Mouse (Mus musculus): ENCODE measurements around the gene Gstp2. TPM values are rescaled to one million over a fixed set of nuclear protein-coding genes. Genes with fewer than 3 reads are reported as not detected.

Gstp2 gene
- polyA plus RNA-seq, 1 experiment from 2014 or later, result 6.4 TPM

GRCm38 (mm10) chr19:3996106-3996505 lies 49.7 kb downstream of the Gstp2 start:
- no peaks in the 10 kb centered on the region for H3K27me3 ChIP-seq (ENCODE audit: insufficient read depth, low read length)
- no peak for TF ChIP-seq EP300 (IDR thresholded peaks at IDR 0.05; ENCODE audit: low read depth)
- no peak for TF ChIP-seq CTCF (IDR thresholded peaks at IDR 0.05; ENCODE audit: low read depth)
- H3K9ac ChIP-seq (replicated peaks), result no peak overlapping the region
- no peaks in the 10 kb centered on the region for H3K9me3 ChIP-seq (ENCODE audit: low read length)
- no peak for ATAC-seq
- H3K36me3 ChIP-seq (replicated peaks; ENCODE audit: insufficient read depth, low read length), result no peaks in the 10 kb centered on the region
- H3K4me2 ChIP-seq (ENCODE audit: low read depth, low read length), result no peak overlapping the region
- H3K27ac ChIP-seq (ENCODE audit: low read depth), result no peak overlapping the region
- 56% methylated on average over 7 of the region's 7 CpGs for WGBS (ENCODE audit: insufficient replicate concordance)
- H3K4me3 ChIP-seq (ENCODE audit: low read depth, low read length), result no peak overlapping the region
- peaks cover 9% of the 10 kb centered on the region for H3K4me1 ChIP-seq (ENCODE audit: insufficient read depth)
- no peak for DNase-seq

GRCm38 (mm10) chr19:3995505-3995904 lies 50.3 kb downstream of the Gstp2 start:
- TF ChIP-seq CTCF (IDR thresholded peaks at IDR 0.05; ENCODE audit: low read depth) (no peak), EP300 (IDR thresholded peaks at IDR 0.05; ENCODE audit: low read depth) (no peak)
- Histone ChIP-seq H3K27me3 (ENCODE audit: insufficient read depth, low read length) (no peaks in the 10 kb centered on the region), H3K4me3 (ENCODE audit: low read depth, low read length) (no peak overlapping the region), H3K4me2 (ENCODE audit: low read depth, low read length) (no peak overlapping the region), H3K9me3 (ENCODE audit: low read length) (no peaks in the 10 kb centered on the region), H3K36me3 (replicated peaks; ENCODE audit: insufficient read depth, low read length) (no peaks in the 10 kb centered on the region), H3K4me1 (ENCODE audit: insufficient read depth) (peaks cover 3% of the 10 kb centered on the region; the same call in 1 of the 2 replicates), H3K27ac (ENCODE audit: low read depth) (no peak overlapping the region), H3K9ac (replicated peaks) (no peak overlapping the region)
- 81% methylated on average over 3 of the region's 3 CpGs for WGBS (ENCODE audit: insufficient replicate concordance)
- DNase-seq (no peak), ATAC-seq (no peak)

GRCm38 (mm10) chr19:3994932-3995331 lies 50.9 kb downstream of the Gstp2 start:
- Histone ChIP-seq H3K36me3 (replicated peaks; ENCODE audit: insufficient read depth, low read length) (no peaks in the 10 kb centered on the region), H3K27ac (ENCODE audit: low read depth) (no peak overlapping the region), H3K4me3 (ENCODE audit: low read depth, low read length) (no peak overlapping the region), H3K27me3 (ENCODE audit: insufficient read depth, low read length) (no peaks in the 10 kb centered on the region), H3K4me1 (ENCODE audit: insufficient read depth) (0 out of 2 replicates have a peak, but pooled peaks cover 3% of the 10 kb centered on the region), H3K9me3 (ENCODE audit: low read length) (no peaks in the 10 kb centered on the region), H3K9ac (replicated peaks) (no peak overlapping the region), H3K4me2 (ENCODE audit: low read depth, low read length) (no peak overlapping the region)
- TF ChIP-seq EP300 (IDR thresholded peaks at IDR 0.05; ENCODE audit: low read depth) (no peak), CTCF (IDR thresholded peaks at IDR 0.05; ENCODE audit: low read depth) (no peak)
- ATAC-seq (no peak), DNase-seq (no peak)
- WGBS (ENCODE audit: insufficient replicate concordance), result 67% methylated on average over 6 of the region's 6 CpGs

GRCm38 (mm10) chr19:3992416-3992815 lies 53.4 kb downstream of the Gstp2 start, which contains the start of gene Tbx10:
Tbx10 (plus strand) TSS chr19:3992752.
- Histone ChIP-seq H3K9me3 (ENCODE audit: low read length) (no peaks in the 10 kb centered on the region), H3K9ac (replicated peaks) (no peak within 1 kb of the TSS), H3K27ac (ENCODE audit: low read depth) (no peak within 1 kb of the TSS), H3K4me1 (ENCODE audit: insufficient read depth) (no peaks in the 10 kb centered on the region), H3K36me3 (replicated peaks; ENCODE audit: insufficient read depth, low read length) (no peaks in the 10 kb centered on the region), H3K4me3 (ENCODE audit: low read depth, low read length) (no peak within 1 kb of the TSS), H3K4me2 (ENCODE audit: low read depth, low read length) (no peak within 1 kb of the TSS), H3K27me3 (ENCODE audit: insufficient read depth, low read length) (no peaks in the 10 kb centered on the region)
- no peak for DNase-seq
- WGBS (ENCODE audit: insufficient replicate concordance), result 60% methylated on average over 5 of the region's 5 CpGs
- TF ChIP-seq EP300 (IDR thresholded peaks at IDR 0.05; ENCODE audit: low read depth) (no peak), CTCF (IDR thresholded peaks at IDR 0.05; ENCODE audit: low read depth) (no peak)
- ATAC-seq, result no peak

GRCm38 (mm10) chr19:3991966-3992365 lies 53.9 kb downstream of the Gstp2 start:
- Histone ChIP-seq H3K27ac (ENCODE audit: low read depth) (no peak overlapping the region), H3K27me3 (ENCODE audit: insufficient read depth, low read length) (no peaks in the 10 kb centered on the region), H3K9me3 (ENCODE audit: low read length) (no peaks in the 10 kb centered on the region), H3K4me3 (ENCODE audit: low read depth, low read length) (no peak overlapping the region), H3K36me3 (replicated peaks; ENCODE audit: insufficient read depth, low read length) (no peaks in the 10 kb centered on the region), H3K4me1 (ENCODE audit: insufficient read depth) (peaks cover 2% of the 10 kb centered on the region), H3K4me2 (ENCODE audit: low read depth, low read length) (no peak overlapping the region), H3K9ac (replicated peaks) (no peak overlapping the region)
- 84% methylated on average over 3 of the region's 3 CpGs for WGBS (ENCODE audit: insufficient replicate concordance)
- TF ChIP-seq EP300 (IDR thresholded peaks at IDR 0.05; ENCODE audit: low read depth) (no peak), CTCF (IDR thresholded peaks at IDR 0.05; ENCODE audit: low read depth) (no peak)
- no peak for DNase-seq
- ATAC-seq, result no peak

- TF ChIP-seq EP300 (IDR thresholded peaks at IDR 0.05; ENCODE audit: low read depth), result no peak
- TF ChIP-seq CTCF (IDR thresholded peaks at IDR 0.05; ENCODE audit: low read depth), result no peak
- H3K27me3 ChIP-seq (ENCODE audit: insufficient read depth, low read length), result no peaks in the 10 kb centered on the region
- no peaks in the 10 kb centered on the region for H3K36me3 ChIP-seq (replicated peaks; ENCODE audit: insufficient read depth, low read length)
- DNase-seq (no peak), ATAC-seq (no peak)
- H3K4me3 ChIP-seq (ENCODE audit: low read depth, low read length), result no peak overlapping the region
- H3K9me3 ChIP-seq (ENCODE audit: low read length), result no peaks in the 10 kb centered on the region
- H3K4me2 ChIP-seq (ENCODE audit: low read depth, low read length), result no peak overlapping the region
- H3K9ac ChIP-seq (replicated peaks), result no peak overlapping the region
- peaks cover 6% of the 10 kb centered on the region for H3K4me1 ChIP-seq (ENCODE audit: insufficient read depth)
- H3K27ac ChIP-seq (ENCODE audit: low read depth), result no peak overlapping the region
- 94% methylated on average over 3 of the region's 3 CpGs for WGBS (ENCODE audit: insufficient replicate concordance)
Measured at GRCm38 (mm10) chr19:3991562-3991961, 54.3 kb downstream of the Gstp2 start.

- Histone ChIP-seq H3K9me3 (ENCODE audit: low read length) (no peaks in the 10 kb centered on the region), H3K27me3 (ENCODE audit: insufficient read depth, low read length) (no peaks in the 10 kb centered on the region), H3K9ac (replicated peaks) (no peak overlapping the region), H3K4me2 (ENCODE audit: low read depth, low read length) (no peak overlapping the region), H3K4me3 (ENCODE audit: low read depth, low read length) (no peak overlapping the region), H3K27ac (ENCODE audit: low read depth) (no peak overlapping the region), H3K36me3 (replicated peaks; ENCODE audit: insufficient read depth, low read length) (no peaks in the 10 kb centered on the region), H3K4me1 (ENCODE audit: insufficient read depth) (peaks cover 14% of the 10 kb centered on the region)
- ATAC-seq (no peak), DNase-seq (no peak)
- no peak for TF ChIP-seq EP300 (IDR thresholded peaks at IDR 0.05; ENCODE audit: low read depth)
- TF ChIP-seq CTCF (IDR thresholded peaks at IDR 0.05; ENCODE audit: low read depth), result no peak
- 73% methylated on average over 6 of the region's 6 CpGs for WGBS (ENCODE audit: insufficient replicate concordance)
Measured at GRCm38 (mm10) chr19:3990804-3991203, 55.0 kb downstream of the Gstp2 start.

Other genes starting within 250 kb of the Gstp2 start
- gene Chka, start 194.2 kb downstream of the Gstp2 start, polyA plus RNA-seq (2015; fragmentation: Nextera tagmentation; extraction: Ambion mirVana), result 24.8 and 48.6 TPM in 2 replicates
- gene Tcirg1, start 138.9 kb downstream of the Gstp2 start, polyA plus RNA-seq (2015; fragmentation: Nextera tagmentation; extraction: Ambion mirVana), result 28.1 and 29.7 TPM in 2 replicates
- 165 and 167 TPM in 2 replicates for gene Ndufs8, start 133.2 kb downstream of the Gstp2 start, polyA plus RNA-seq (2015; fragmentation: Nextera tagmentation; extraction: Ambion mirVana)
- 9.5 TPM in 2 replicates for gene Aldh3b1, start 116.2 kb downstream of the Gstp2 start, polyA plus RNA-seq (2015; fragmentation: Nextera tagmentation; extraction: Ambion mirVana)
- 42.6 and 48.1 TPM in 2 replicates for gene Unc93b1, start 110.8 kb downstream of the Gstp2 start, polyA plus RNA-seq (2015; fragmentation: Nextera tagmentation; extraction: Ambion mirVana)
- 0.04 and 0.13 TPM in 2 replicates for gene Aldh3b3, start 87.4 kb downstream of the Gstp2 start, polyA plus RNA-seq (2015; fragmentation: Nextera tagmentation; extraction: Ambion mirVana)
- gene Aldh3b2, start 73.7 kb downstream of the Gstp2 start, polyA plus RNA-seq (2015; fragmentation: Nextera tagmentation; extraction: Ambion mirVana), result 0.09 and 0.11 TPM in 2 replicates
- gene Acy3, start 59.5 kb downstream of the Gstp2 start, polyA plus RNA-seq (2015; fragmentation: Nextera tagmentation; extraction: Ambion mirVana), result 19.3 and 22.0 TPM in 2 replicates
- not detected in 2 replicates for gene Tbx10, start 53.3 kb downstream of the Gstp2 start, polyA plus RNA-seq (2015; fragmentation: Nextera tagmentation; extraction: Ambion mirVana)
- gene Nudt8, start 45.4 kb downstream of the Gstp2 start, polyA plus RNA-seq (2015; fragmentation: Nextera tagmentation; extraction: Ambion mirVana), result 22.0 and 23.0 TPM in 2 replicates
- gene Gm49405, start 45.4 kb downstream of the Gstp2 start, polyA plus RNA-seq (2015; fragmentation: Nextera tagmentation; extraction: Ambion mirVana), result 0.26 and 0.49 TPM in 2 replicates
- 0.36 and 0.74 TPM in 2 replicates for gene Doc2g, start 42.7 kb downstream of the Gstp2 start, polyA plus RNA-seq (2015; fragmentation: Nextera tagmentation; extraction: Ambion mirVana)
- 171 and 172 TPM in 2 replicates for gene Ndufv1, start 33.2 kb downstream of the Gstp2 start, polyA plus RNA-seq (2015; fragmentation: Nextera tagmentation; extraction: Ambion mirVana)
- 428 and 442 TPM in 2 replicates for gene Gstp1, start 8.0 kb downstream of the Gstp2 start, polyA plus RNA-seq (2015; fragmentation: Nextera tagmentation; extraction: Ambion mirVana)
- gene Gstp3, start 13.5 kb upstream of the Gstp2 start, polyA plus RNA-seq (2015; fragmentation: Nextera tagmentation; extraction: Ambion mirVana), result 64.5 and 67.3 TPM in 2 replicates
- gene Cabp2, start 35.6 kb upstream of the Gstp2 start, polyA plus RNA-seq (2015; fragmentation: Nextera tagmentation; extraction: Ambion mirVana), result 0.38 and 0.43 TPM in 2 replicates
- 91.2 and 91.9 TPM in 2 replicates for gene Cdk2ap2, start 51.2 kb upstream of the Gstp2 start, polyA plus RNA-seq (2015; fragmentation: Nextera tagmentation; extraction: Ambion mirVana)
- gene Pitpnm1, start 54.0 kb upstream of the Gstp2 start, polyA plus RNA-seq (2015; fragmentation: Nextera tagmentation; extraction: Ambion mirVana), result 6.6 and 7.4 TPM in 2 replicates
- 23.1 and 26.8 TPM in 2 replicates for gene Aip, start 79.8 kb upstream of the Gstp2 start, polyA plus RNA-seq (2015; fragmentation: Nextera tagmentation; extraction: Ambion mirVana)
- gene Gpr152, start 93.8 kb upstream of the Gstp2 start, polyA plus RNA-seq (2015; fragmentation: Nextera tagmentation; extraction: Ambion mirVana), result not detected in 2 replicates
- 0.11 and 0.15 TPM in 2 replicates for gene Cabp4, start 98.0 kb upstream of the Gstp2 start, polyA plus RNA-seq (2015; fragmentation: Nextera tagmentation; extraction: Ambion mirVana)
- 63.0 and 64.4 TPM in 2 replicates for gene Coro1b, start 102.6 kb upstream of the Gstp2 start, polyA plus RNA-seq (2015; fragmentation: Nextera tagmentation; extraction: Ambion mirVana)
- gene Ptprcap, start 107.6 kb upstream of the Gstp2 start, polyA plus RNA-seq (2015; fragmentation: Nextera tagmentation; extraction: Ambion mirVana), result 35.7 and 35.8 TPM in 2 replicates
- gene Rps6kb2, start 117.3 kb upstream of the Gstp2 start, polyA plus RNA-seq (2015; fragmentation: Nextera tagmentation; extraction: Ambion mirVana), result 22.1 and 23.0 TPM in 2 replicates
- 0.73 and 0.90 TPM in 2 replicates for gene Carns1, start 129.5 kb upstream of the Gstp2 start, polyA plus RNA-seq (2015; fragmentation: Nextera tagmentation; extraction: Ambion mirVana)
- 8.4 and 9.9 TPM in 2 replicates for gene Tbc1d10c, start 145.3 kb upstream of the Gstp2 start, polyA plus RNA-seq (2015; fragmentation: Nextera tagmentation; extraction: Ambion mirVana)
- 269 and 284 TPM in 2 replicates for gene Ppp1ca, start 146.0 kb upstream of the Gstp2 start, polyA plus RNA-seq (2015; fragmentation: Nextera tagmentation; extraction: Ambion mirVana)
- 8.0 and 9.0 TPM in 2 replicates for gene Rad9a, start 155.6 kb upstream of the Gstp2 start, polyA plus RNA-seq (2015; fragmentation: Nextera tagmentation; extraction: Ambion mirVana)
- gene Clcf1, start 168.2 kb upstream of the Gstp2 start, polyA plus RNA-seq (2015; fragmentation: Nextera tagmentation; extraction: Ambion mirVana), result 0.91 and 1.1 TPM in 2 replicates
- gene AC109138.7, start 168.3 kb upstream of the Gstp2 start, polyA plus RNA-seq (2015; fragmentation: Nextera tagmentation; extraction: Ambion mirVana), result not detected in 2 replicates
- gene Pold4, start 185.9 kb upstream of the Gstp2 start, polyA plus RNA-seq (2015; fragmentation: Nextera tagmentation; extraction: Ambion mirVana), result 28.5 and 31.1 TPM in 2 replicates
- 3.3 and 3.4 TPM in 2 replicates for gene Ssh3, start 223.2 kb upstream of the Gstp2 start, polyA plus RNA-seq (2015; fragmentation: Nextera tagmentation; extraction: Ambion mirVana)
- 0.54 and 0.92 TPM in 2 replicates for gene Ankrd13d, start 237.1 kb upstream of the Gstp2 start, polyA plus RNA-seq (2015; fragmentation: Nextera tagmentation; extraction: Ambion mirVana)

All from liver, postnatal 0 days (tissue).